Mouse (Mus musculus) spleen, adult 12 weeks (tissue): ENCODE results near the gene Tmco4.
A peak's percentile ranks its signal among the peaks of the same experiment; 100 is the strongest.

Experiments
- DNase-seq: peaks from one replicate; pipeline ENCODE4 v3.0.0; 2022; ENCODE audit warnings: low spot score

Gene Tmco4

GRCm38 (mm10) chr4:138972827-138973718, at the start of gene Tmco4:
Tmco4 (plus strand) TSS chr4:138972888.
- peak; percentile 62 for DNase-seq

- DNase-seq: no peak
Observed at GRCm38 (mm10) chr4:138925561-138925960, 47.1 kb upstream of the Tmco4 start.

- no peak for DNase-seq
Observed at GRCm38 (mm10) chr4:138933862-138934261, 38.8 kb upstream of the Tmco4 start.

- no peak for DNase-seq
Observed at GRCm38 (mm10) chr4:138934456-138935145, 38.1 kb upstream of the Tmco4 start.

GRCm38 (mm10) chr4:138938495-138939269, 34.0 kb upstream of the Tmco4 start:
- no peak for DNase-seq

GRCm38 (mm10) chr4:138939481-138939880, 33.2 kb upstream of the Tmco4 start:
- DNase-seq: no peak

GRCm38 (mm10) chr4:138941401-138941800, 31.3 kb upstream of the Tmco4 start:
- no peak for DNase-seq

GRCm38 (mm10) chr4:138941966-138942365, 30.7 kb upstream of the Tmco4 start:
- no peak for DNase-seq

- DNase-seq: peak; percentile 81
Observed at GRCm38 (mm10) chr4:138943730-138944129, 29.0 kb upstream of the Tmco4 start.

- DNase-seq: no peak
Observed at GRCm38 (mm10) chr4:138948257-138948656, 24.4 kb upstream of the Tmco4 start.

GRCm38 (mm10) chr4:138958612-138959011, 14.1 kb upstream of the Tmco4 start:
- no peak for DNase-seq

- DNase-seq: no peak
Observed at GRCm38 (mm10) chr4:138959120-138959519, 13.6 kb upstream of the Tmco4 start.

- DNase-seq: no peak
Observed at GRCm38 (mm10) chr4:138959926-138960325, 12.8 kb upstream of the Tmco4 start.

- no peak for DNase-seq
Observed at GRCm38 (mm10) chr4:138962719-138963118, 10.0 kb upstream of the Tmco4 start.

GRCm38 (mm10) chr4:138965871-138966270, 6.8 kb upstream of the Tmco4 start:
- DNase-seq: no peak

GRCm38 (mm10) chr4:138966866-138967265, 5.8 kb upstream of the Tmco4 start, which contains the start of gene Rnf186:
Rnf186 (plus strand) TSS chr4:138967112.
- DNase-seq: no peak

- no peak for DNase-seq
Observed at GRCm38 (mm10) chr4:138967485-138967884, 5.2 kb upstream of the Tmco4 start.

- DNase-seq: no peak
Observed at GRCm38 (mm10) chr4:138968772-138969556, 3.7 kb upstream of the Tmco4 start.

GRCm38 (mm10) chr4:138969736-138970135, 3.0 kb upstream of the Tmco4 start:
- DNase-seq: no peak

- DNase-seq: no peak
Observed at GRCm38 (mm10) chr4:138971371-138971770, 1.3 kb upstream of the Tmco4 start.

GRCm38 (mm10) chr4:138972139-138972826, 405 bp upstream of the Tmco4 start:
- peak; percentile 29 for DNase-seq
